Mouse (Mus musculus) monocyte, adult 59 days (primary cell): Measurements from ENCODE around the gene Ctsd. TPM values are rescaled to one million over a fixed set of nuclear protein-coding genes. Genes with fewer than 3 reads are reported as not detected.

ENCODE experiments used
- total RNA-seq, 2 experiments: library from RNA; stranded (reverse); gene quantifications; one replicate each; pipeline ENCODE4 v1.2.4; 2023

Gene Ctsd
- total RNA-seq: 100 to 1,000 TPM; 587 to 608 TPM

GRCm38 (mm10) chr7:142387419-142388148 lies at the start of gene Ctsd:
Gene Ctsd, minus strand, starts transcription at chr7:142388038.

GRCm38 (mm10) chr7:142434137-142434865 lies 46.5 kb upstream of the Ctsd start, which contains the start of gene Syt8:
Gene Syt8, plus strand, starts transcription at chr7:142434850.

GRCm38 (mm10) chr7:142382567-142382966 lies 5.3 kb downstream of the Ctsd start, which contains the start of gene Gm49369:
Gene Gm49369, minus strand, starts transcription at chr7:142382667.

GRCm38 (mm10) chr7:142373641-142374412 lies 14.0 kb downstream of the Ctsd start, which contains the start of gene Ifitm10:
Gene Ifitm10, minus strand, starts transcription at chr7:142373753.

Other genes starting within 250 kb of the Ctsd start
- gene Gm45337, start 243.4 kb downstream of the Ctsd start, total RNA-seq: not detected
- not detected for gene Gm29735, start 230.9 kb downstream of the Ctsd start, total RNA-seq
- not detected for gene Gm4553, start 222.3 kb downstream of the Ctsd start, total RNA-seq
- gene Krtap5-2, start 212.0 kb downstream of the Ctsd start, total RNA-seq: not detected
- not detected for gene Gm10153, start 197.6 kb downstream of the Ctsd start, total RNA-seq
- gene Krtap5-3, start 186.7 kb downstream of the Ctsd start, total RNA-seq: not detected
- gene Gm7579, start 176.2 kb downstream of the Ctsd start, total RNA-seq: not detected
- not detected for gene Krtap5-5, start 158.1 kb downstream of the Ctsd start, total RNA-seq
- gene Gm40460, start 147.0 kb downstream of the Ctsd start, total RNA-seq: not detected
- gene Gm2431, start 129.7 kb downstream of the Ctsd start, total RNA-seq: not detected
- not detected for gene Gm4559, start 113.7 kb downstream of the Ctsd start, total RNA-seq
- gene Krtap5-1, start 90.9 kb downstream of the Ctsd start, total RNA-seq: not detected
- not detected for gene Krtap5-4, start 84.5 kb downstream of the Ctsd start, total RNA-seq
- gene Ifitm10, start 14.3 kb downstream of the Ctsd start, total RNA-seq: 10 to 100 TPM in 1 of 2 experiments, 1 to 10 TPM in 1; 8.6 to 10.3 TPM
- gene Gm49369, start 5.4 kb downstream of the Ctsd start, total RNA-seq: not detected
- not detected for gene Syt8, start 46.8 kb upstream of the Ctsd start, total RNA-seq
- gene Tnni2, start 53.8 kb upstream of the Ctsd start, total RNA-seq: 10 to 100 TPM in 1 of 2 experiments, 1 to 10 TPM in 1; 8.4 to 13.1 TPM
- gene Lsp1, start 72.8 kb upstream of the Ctsd start, total RNA-seq: 1,000 to 10,000 TPM; 1,508 to 1,740 TPM
- gene Tnnt3, start 110.8 kb upstream of the Ctsd start, total RNA-seq: 10 to 100 TPM; 39.8 to 40.8 TPM
- 1 to 10 TPM; 3.5 to 3.7 TPM for gene Mrpl23, start 144.6 kb upstream of the Ctsd start, total RNA-seq